Mouse (Mus musculus) neural tube, embryonic 10.5 days (tissue): ENCODE data around the gene Crtc1.

ENCODE experiments used
- DNase-seq: peaks from one replicate; pipeline ENCODE4 v3.0.0-alpha.2; 2017; ENCODE audit warnings: low spot score; ENCODE audit errors: extremely low spot score

Gene Crtc1

GRCm38 (mm10) chr8:70463306-70463705, 23.9 kb upstream of the Crtc1 start:
- DNase-seq, result no peak

DNA sequence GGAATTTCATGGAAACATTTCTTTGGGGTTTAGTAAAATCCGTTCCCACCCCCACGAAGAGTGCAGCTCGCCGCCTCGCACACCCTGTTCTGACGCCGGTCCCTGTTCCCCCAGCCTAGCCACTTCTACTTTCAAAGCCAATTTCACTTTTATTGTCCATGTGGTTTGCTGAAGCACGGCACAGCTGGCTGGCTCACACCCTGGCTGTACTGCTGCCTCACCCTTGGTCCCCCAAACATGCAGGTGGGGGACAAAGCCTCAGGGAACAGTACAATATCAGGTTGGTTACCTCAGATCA, 23.1 kb upstream of the Crtc1 start:
- DNase-seq, result no peak

- DNase-seq, result no peak
These were observed 22.6 kb upstream of the Crtc1 start for GRCm38 (mm10) chr8:70461765-70462515.

GRCm38 (mm10) chr8:70460606-70461005, 21.2 kb upstream of the Crtc1 start:
- no peak for DNase-seq

GRCm38 (mm10) chr8:70460199-70460598, 20.8 kb upstream of the Crtc1 start:
- DNase-seq, result no peak

DNA sequence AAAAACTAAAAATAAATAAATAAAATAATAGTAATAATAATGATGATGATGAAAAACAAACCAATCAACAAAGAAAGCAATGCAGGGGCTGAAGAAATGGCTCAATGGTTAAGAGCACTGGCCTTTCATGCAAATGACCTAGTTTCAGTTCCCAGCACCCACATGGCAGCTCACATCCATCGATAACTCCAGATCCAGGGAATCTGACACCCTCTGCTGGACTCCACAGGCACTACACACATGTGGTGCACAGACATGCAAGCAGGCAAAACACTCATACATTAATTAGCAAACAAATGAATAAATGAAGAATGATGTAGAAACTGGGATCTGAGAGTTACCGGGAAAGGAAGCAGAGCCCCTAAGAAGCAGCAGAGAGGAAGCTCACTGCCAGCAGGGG, 20.3 kb upstream of the Crtc1 start:
- DNase-seq, result no peak

DNA sequence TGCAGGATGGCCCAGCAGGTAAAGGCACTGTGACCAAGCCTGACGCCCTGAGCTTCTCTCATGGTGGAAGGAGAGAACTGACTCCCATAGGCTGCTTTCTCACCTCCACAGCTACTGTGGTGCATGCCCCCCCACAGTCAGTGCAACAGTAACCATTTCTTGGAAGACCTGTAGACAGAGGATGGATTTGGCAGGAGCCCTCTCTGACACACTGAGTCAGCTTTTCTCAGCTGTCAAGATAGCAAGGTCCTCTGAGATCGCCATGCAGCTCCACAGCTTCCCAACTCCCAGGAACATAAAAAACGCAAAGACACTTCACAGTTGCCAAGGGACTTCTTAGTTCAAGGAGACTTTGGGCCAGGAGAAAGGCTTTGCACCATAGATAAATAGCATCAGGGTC, 19.1 kb upstream of the Crtc1 start:
- no peak for DNase-seq

DNA sequence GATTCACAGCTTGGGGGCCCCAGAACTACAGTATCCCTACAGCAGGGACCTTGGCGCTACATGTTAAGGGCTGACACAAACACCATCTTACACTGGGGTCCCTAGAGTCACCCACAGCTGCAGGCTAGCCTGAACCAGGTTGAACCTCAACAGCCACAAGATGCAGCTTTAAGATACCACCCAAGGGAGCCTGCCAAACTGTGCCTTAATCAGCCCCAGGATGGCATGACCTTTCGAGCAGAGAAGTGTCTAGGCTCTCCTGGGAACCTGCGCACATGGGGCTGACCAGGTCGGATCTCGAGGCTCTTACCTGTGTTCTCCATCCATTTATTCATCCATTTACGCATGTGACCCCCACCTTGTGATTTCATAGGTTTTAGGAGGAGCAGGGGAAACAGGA, 18.5 kb upstream of the Crtc1 start:
- no peak for DNase-seq

DNA sequence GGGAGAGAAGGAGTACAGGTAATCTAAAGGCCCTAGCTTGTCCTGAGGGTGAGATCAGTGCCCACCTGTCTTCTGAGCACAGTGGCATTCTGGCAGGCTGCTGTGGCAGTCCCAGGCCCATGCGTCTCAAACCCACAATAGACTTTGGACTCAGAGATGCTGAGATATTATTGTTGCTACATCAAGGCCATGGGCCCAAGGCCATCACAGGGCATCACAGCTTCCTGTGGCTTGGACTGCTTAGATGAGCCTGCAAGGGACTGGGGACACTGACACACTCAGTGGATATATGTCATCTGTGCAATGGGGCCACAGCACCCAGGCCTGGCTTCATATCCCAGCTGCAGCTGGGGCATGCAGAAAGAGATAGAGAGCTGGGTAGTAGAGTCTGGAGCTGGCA, 17.6 kb upstream of the Crtc1 start:
- DNase-seq, result no peak

- DNase-seq, result no peak
These were observed 14.5 kb upstream of the Crtc1 start for GRCm38 (mm10) chr8:70453852-70454251.

DNA sequence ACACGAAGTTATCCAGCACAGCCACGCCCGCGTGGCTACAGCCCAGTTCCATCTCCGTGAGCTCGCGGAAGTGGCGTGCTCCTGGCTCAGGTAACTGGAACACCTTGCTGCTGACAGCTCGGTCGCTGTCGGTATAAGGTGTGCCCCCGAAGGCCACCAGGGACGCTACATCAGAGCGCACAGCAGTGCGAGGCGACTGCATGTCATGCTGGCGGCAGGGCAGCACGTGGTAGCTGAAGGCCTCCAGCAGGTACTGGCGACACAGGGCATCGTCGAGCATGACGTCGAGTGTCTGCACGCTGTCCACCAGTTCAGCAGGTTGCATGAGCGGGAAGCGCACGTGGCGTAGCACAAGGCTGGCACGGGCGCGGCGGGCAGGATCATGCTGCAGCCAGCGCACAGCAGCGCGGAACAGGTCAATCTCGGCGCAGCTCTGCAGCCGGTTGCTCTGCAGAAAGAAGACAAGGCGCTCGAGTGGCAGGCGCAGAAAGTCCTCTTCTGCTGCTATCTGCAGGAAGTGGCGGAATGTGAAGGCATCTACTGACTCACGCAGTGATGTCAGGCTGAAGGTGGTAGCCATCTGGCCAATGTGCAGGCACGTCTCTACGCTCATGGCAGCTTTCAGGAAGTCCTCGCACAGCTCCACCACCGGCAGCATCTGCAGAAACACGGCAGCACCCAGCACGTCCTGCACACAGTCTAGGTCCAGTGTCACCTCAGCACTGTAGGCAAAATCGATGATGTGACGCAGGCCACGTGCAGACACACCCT, 13.0 kb upstream of the Crtc1 start:
- no peak for DNase-seq

GRCm38 (mm10) chr8:70447639-70448420, 8.5 kb upstream of the Crtc1 start:
- DNase-seq, result no peak

DNA sequence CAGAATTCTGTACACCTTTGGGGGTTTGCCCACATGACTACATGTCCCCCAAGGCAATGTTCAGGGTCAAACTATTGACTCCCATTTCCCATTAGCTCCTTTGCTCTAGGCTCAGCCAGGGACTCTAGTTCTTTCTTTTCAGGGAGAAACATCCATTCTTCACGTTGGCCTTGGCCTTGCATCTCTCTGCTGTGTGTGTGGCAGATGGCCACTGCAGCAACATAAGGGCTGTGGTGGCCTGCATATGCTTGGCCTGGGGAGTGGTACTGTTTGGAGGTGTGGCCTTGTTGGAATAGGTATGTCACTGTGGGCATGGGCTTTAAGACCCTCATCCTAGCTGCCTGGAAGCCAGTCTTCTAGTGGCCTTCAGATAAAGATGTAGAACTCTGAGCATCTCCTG, 6.6 kb upstream of the Crtc1 start:
- no peak for DNase-seq

GRCm38 (mm10) chr8:70443326-70443725, 3.9 kb upstream of the Crtc1 start:
- DNase-seq, result no peak

- DNase-seq, result no peak
These were observed 2.2 kb upstream of the Crtc1 start for GRCm38 (mm10) chr8:70441565-70441964.

DNA sequence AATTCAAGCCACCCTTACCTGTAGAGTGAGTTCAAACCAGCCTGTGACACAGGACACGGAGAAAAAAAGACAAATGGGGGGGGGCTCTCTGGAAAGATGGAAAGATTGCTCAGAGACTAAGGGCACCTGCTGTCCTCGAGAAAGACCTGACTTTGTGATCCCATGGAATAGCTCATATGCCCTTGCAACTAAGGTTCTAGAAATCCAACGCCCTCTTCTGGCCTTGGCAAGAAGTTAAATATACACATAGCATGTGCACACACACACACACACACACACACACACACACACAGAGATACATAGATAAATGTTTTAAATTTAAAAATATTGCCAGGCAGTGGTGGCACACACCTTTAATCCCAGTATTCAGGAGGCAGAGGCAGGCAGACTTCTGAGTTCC, 867 bp upstream of the Crtc1 start:
- DNase-seq, result no peak

- DNase-seq, result no peak
These were observed 435 bp upstream of the Crtc1 start for GRCm38 (mm10) chr8:70439848-70440179.

DNA sequence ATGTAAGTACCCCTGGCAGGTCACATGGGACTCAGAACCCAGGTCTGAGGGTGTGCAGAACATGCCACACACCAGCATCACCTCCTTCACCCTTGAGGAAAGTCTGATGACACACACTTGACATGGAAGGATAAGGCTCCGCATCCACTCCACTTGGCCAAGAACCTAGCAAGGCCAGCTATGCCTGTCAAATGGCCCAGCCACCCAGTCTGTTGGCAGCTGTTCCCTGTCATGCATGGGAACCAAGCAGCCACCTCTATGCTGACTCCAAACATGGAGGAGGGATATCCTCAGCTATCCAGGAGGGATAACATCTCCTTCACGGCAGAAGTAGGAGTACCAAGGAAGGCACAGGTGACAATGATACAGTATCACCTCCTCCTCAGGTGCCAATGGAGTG, 956 bp downstream of the Crtc1 start:
- no peak for DNase-seq

DNA sequence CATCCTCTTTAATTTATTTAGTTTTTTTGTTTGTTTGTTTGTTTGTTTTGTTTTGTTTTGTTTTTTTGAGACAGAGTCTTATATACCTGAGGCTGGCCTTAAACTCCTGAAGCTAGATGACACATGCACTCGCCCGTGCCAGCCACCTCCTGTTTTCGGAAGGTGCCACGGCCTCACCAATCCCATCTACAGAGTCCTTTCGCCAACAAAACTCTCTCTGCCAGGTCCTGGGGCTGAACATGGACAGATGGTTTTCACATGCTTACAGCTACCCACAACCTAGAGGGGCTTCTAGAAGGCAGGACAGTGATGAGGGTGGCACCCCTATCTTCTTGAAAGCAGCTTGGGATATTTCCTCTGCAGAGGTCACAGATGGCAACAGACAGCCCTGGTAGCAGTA, 4.2 kb downstream of the Crtc1 start:
- no peak for DNase-seq

DNA sequence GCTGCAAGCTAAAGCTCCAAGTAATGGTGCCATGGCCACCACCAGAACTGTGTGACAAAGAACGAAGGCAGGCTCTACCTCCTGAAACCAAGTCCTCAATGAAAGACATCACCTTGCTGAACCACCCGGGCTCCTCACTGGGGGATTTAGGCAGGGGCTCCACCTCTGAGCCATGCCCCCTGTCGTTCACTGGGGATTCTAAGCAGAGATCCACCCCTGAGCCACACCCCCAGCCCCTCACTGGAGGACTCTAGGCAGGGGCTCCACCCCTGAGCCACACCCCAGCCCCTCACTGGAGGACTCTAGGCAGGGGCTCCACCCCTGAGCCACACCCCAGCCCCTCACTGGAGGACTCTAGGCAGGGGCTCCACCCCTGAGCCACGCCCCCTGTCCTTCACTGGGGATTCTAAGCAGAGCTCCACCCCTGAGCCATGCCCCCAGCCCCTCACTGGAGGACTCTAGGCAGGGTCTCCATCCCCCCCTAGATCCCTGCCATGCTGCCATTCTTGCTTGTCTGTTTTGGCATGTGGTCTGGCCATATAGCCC, 6.3 kb downstream of the Crtc1 start:
- DNase-seq, result no peak

DNA sequence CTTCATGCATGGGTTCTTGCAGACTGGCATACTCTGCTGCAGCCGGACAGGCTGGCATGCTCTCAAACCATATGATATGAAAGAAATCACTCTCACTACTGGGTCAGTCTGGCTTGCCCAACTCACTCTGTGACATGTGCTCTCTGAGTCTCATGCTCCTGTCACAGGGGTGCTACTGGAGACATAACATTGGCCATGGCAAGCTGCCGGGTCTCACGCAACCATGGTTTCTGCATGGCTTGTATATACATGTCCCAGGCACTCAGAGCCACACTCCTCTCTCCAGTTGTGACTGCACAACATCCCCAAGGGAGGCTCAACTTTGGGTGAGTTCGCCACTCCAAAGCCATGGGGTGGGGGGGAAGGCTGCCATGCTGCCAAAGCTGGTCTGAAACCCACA, 8.2 kb downstream of the Crtc1 start:
- DNase-seq, result no peak

- no peak for DNase-seq
These were observed 13.0 kb downstream of the Crtc1 start for GRCm38 (mm10) chr8:70426300-70426907.
